Mouse (Mus musculus) E14TG2a.4 (cell line): Measurements from ENCODE around the gene Plce1.

Experiments used
- CTCF ChIP-seq: conservative IDR thresholded peaks from 2 replicates; pipeline ENCODE4 v1.5.1; 2014; ENCODE audit warnings: low read length
- POU5F1 ChIP-seq: IDR thresholded peaks from 2 replicates; pipeline ENCODE4 v1.6.1; 2014; ENCODE audit warnings: low read length, borderline replicate concordance

- TF ChIP-seq CTCF (peak; percentile 65), POU5F1 (no peak)
Measured at GRCm38 (mm10) chr19:38775548-38775947, 294.6 kb downstream of the Plce1 start.
